Mouse (Mus musculus): ENCODE measurements around the gene Cib2. TPM values are rescaled to one million over a fixed set of nuclear protein-coding genes. Genes with fewer than 3 reads are reported as not detected.
A peak's percentile ranks its signal among the peaks of the same experiment; 100 is the strongest.

The Cib2 gene
- total RNA-seq, 2 experiments from 2014 or later = 20.5 to 21.9 TPM

DNA sequence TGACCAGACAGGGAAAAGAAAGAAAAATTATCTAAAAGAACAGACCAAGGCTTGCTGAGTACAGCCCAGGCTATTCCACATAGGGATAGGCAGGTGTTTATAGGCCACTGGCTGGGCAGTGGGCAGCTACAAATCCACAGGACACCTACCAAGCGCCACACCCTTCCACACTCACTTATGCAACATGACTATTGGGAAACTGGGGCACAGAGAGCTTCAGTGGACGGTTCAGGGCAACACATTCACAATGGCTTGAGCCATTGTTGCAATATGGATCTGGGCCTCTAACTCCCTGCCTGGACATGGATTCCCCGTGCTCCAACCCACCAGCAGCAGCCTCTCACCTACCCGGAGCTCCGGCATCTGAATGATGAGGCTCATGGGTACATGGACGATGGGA is 10.6 kb downstream of the Cib2 start:
- DNase-seq (ENCODE audit: low spot score in 2 of 2) = no peak

DNA sequence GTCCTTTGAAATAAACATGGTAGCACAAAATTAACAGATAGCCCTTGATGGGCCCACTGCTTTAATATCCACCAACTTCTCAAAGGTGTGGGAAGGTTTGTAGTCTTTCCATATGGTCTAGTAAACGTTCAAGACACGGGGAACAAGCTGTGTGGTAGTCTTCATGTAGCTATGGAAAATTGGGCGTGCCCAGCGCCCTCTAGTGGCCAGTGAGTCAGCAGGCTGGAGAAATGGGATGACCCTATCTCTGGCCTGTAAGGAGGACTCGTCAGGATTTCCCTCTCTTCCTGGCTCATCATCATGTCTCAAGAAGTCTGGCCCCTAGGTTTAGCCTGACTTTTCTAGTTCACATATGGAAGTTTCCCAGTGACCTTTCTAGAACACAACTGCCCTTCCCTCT is 12.5 kb downstream of the Cib2 start:
- DNase-seq (ENCODE audit: low spot score in 2 of 2) = peak in 1 of 2 experiments; percentile 52

DNA sequence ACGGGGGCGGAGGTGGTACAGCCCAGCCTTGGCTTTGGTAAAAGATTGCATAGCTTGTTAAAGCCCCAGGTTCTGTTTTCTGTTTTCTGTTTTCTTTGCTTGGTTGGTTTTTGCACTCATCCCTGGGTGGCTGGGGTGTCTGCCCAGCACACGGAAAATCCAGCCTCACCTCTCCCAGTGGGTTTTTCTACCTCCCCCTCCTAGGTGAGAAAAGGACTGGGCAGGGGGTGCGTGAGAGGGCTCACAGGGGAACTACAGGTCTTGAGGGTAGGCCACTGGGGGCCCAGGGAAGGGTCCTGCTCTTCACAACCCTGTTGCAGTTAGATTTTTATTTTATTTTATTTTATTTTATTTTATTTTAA is 15.1 kb downstream of the Cib2 start:
- no peak for DNase-seq (ENCODE audit: low spot score in 2 of 2)

DNA sequence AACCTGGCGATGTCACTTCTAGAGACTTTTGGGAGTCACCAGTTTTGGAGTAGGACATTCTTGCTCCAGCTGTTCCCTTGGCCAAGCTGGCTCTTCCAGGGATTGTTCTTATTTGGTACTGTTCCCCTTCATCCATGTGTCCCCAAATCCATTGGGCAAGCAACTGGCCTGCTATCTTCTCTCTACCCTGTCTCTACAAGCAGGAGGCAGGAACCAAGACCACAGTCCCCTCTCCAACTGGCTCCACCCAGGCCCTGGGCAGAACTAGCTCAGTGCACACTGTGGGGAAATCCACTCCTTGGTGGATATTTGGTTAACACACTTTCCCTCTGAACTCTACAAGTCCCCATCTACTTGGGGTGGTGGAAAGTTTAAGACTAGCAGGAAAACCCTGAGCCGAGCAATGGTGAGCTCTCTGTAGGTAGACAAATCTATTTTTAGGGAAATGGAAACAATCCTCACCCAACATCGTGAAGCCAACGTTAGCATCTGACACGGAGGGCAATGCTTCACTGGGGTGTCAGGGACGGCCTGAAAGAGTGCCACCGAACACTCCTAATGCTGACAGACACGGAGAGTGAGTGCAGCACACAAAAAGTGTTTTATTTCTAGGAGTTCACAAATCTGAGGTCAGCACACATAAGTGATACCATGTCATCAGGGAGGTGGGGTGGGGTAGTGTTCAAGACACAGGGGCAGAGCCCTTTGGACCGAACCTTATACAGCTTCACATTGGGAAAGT is 15.6 kb downstream of the Cib2 start:
- no peak for DNase-seq (ENCODE audit: low spot score in 2 of 2)

DNA sequence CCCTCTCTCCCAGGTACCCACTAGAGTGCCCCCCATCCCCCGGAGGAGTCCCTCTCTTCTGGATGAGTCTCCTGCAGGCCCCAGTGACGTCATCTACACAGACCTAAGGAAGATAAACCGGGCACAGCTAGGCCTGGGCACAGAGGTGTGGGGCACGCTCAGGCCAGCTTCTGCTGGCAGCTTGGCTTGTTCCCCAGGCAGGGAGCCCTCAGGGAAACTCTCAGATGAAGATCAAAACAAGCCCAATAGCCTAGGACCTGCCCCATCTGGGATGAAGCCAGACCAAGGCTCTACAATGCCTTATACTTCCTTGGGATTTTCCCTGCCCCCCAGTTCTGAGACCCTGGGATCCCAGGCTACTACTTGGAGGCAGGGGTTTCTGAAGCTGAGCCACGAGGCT is 19.2 kb downstream of the Cib2 start:
- no peak for DNase-seq (ENCODE audit: low spot score in 2 of 2)

DNA sequence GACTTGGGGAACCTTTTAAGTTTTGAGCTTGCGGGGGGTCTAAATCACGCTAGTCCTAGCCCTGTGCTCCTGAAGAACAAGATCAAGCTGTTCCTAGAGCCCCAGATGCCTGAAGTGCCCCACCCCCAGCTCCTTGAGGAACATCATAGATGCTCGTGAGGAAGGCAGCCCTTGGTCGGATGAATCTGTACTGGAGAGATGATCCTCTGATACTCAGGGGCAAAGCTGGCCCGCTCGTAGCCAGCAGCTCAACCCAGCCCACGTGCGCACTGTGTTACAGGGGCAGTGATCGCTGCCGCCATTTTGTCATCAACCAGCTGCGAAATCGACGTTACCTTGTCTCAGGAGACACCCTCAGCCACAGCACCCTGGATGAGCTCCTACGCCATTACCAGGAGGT is 21.3 kb downstream of the Cib2 start, which contains the start of gene Sh2d7:
TSS of gene Sh2d7 (plus strand) at position 301 of the 400 bp plus-strand sequence.
- DNase-seq (ENCODE audit: low spot score in 2 of 2) = no peak

DNA sequence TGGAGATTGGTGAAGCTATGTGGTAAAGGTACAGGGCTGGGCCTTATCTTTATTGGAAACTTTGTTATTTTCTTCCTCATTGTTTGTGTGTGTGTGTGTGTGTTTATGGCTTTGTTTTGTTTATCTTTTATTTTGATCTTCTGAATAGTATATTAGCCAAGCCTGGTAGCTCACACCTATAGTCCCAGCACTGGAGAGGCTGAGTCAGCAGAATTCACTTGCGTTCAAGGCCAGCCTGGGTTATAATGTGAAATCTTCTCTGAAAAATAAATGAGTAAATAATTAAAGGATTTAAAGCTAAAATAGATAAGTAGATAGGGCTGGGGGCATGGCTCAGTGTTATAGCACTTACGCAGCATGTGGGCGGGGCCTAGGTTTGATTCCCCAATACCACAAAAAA is 21.8 kb downstream of the Cib2 start:
- no peak for DNase-seq (ENCODE audit: low spot score in 2 of 2)

DNA sequence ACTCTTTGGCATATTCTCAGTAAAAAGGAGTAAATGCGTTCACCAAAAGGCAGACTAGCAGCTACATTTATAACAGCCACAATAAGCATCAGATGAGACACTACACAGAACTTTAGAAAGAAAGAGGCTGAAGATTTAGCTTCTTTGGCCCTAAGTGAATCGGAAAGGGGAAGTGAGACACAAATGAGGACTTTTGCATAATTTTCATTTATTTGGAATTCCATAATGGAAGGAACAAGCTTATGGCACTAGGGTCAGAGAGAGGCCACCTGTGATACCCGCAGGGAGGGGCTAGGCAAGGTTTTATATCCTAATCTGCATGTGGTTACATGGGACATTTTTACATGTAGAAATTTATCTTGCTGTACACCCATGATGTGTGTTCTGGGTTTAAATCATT is 22.5 kb downstream of the Cib2 start:
- no peak for DNase-seq (ENCODE audit: low spot score in 2 of 2)

DNA sequence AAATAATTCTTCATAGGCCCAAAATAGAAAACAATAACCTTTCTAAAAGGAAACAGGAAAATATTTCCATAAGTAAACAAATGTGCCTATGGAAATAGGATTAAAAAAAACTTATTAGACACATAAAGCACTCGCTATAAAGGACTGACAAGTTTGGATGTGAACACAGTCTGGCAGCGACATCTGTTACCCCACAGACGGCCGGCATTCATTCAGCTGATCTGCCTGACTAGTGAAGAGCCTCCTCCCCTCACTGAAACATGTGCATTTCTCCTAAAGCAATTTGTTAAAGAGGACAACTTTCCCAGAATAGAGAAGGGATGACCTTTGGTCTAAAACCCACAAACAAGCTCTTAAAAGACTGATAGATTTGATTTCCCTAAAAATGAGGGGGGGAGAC is 23.0 kb downstream of the Cib2 start:
- peak; percentile 47 to 88 for DNase-seq (ENCODE audit: low spot score in 2 of 2)

DNA sequence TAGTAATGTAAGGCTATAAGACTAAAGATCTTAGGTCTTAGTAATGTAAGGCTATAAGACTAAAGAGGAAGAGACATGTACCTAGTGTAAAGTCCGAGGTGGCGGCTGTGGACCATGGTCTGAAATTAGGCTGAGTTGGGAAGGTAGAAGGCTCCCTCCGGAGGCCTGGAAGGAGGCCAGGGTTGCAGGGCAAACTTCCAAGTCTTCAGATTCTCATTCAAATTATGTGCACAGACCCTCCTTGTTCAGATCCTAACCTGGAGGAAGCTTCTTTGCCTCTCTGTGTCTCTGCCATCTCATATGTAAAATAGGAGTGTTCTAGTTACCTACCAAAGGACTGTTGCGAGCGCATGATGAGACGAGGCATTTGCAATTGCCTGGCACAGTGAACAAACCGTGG is 23.8 kb downstream of the Cib2 start:
- peak in 1 of 2 experiments; percentile 43 for DNase-seq (ENCODE audit: low spot score in 2 of 2)

DNA sequence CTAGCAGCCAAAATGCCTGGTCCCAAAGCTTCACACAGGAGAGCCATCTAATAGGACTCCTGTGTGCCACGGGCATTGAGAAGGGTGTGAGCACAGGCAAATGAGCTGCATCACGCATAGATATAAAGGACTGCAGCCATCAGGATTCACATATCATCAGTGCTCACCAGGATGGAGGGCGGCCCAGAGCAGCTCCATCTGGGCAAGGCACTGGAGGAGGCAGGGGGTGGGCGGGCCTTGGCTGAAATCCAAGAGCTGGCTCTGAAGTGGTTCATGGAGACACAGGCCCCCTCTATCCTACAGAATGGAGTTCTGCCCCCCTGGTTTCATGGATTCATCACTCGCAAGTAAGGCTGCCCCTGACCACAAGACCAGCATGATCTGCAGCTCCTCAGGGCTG is 26.0 kb downstream of the Cib2 start:
- peak; percentile 73 to 85 for DNase-seq (ENCODE audit: low spot score in 2 of 2)

DNA sequence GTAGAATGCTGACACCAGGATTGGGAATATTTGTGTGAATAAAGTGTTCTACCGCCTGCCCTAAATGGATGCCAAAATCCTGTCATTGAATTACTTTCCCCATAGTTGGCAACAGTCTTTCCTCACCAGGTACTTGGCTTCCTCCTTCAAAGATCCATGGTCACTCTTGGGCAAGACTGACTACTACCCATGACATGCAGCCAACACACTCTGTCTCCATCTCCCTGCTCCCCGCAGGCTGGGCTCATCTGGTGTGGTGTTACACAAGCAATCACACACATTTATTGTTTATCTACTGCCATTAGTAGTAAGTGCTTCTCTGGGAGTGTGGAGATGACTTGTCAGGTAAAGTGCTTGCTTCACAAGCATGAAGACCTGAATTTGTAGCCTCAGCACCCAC is 27.1 kb downstream of the Cib2 start:
- no peak for DNase-seq (ENCODE audit: low spot score in 2 of 2)

DNA sequence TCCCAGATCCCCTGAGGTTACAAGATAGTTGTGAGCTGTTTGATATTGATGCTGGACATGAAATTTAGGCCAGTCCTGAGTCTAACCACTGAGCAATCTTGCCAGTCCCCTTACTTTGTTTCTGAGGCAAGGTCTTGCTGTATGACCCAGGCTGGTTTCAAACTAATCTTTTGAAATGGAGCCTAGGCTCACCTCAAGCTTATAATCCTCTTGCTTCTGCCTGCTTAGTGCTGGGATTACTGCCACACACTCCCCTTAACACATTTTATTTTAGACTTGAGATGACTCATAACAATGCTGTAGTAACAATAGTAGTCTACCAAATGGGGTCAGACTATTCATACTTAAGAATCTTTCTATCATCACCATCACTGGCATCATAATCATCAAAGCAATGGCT is 28.6 kb downstream of the Cib2 start:
- DNase-seq (ENCODE audit: low spot score in 2 of 2) = no peak

DNA sequence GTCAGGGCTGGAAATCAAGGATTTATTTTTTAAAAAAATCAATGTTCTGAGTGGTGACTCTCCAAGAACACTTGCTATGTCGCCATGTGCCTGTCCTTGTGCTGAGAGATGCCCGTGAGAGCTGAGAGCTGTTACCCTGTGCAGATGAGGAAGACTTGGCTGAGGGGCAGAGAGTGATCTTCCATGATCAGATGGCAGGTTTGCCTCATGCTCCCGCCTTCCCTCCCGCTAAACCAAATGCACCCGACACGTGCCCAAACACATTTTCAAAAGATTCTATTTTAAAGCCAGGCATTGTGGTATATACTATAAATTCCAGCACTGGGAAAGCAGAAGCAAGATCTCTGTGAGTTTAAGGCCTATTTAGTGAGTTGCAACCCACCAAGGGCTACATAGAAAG is 29.2 kb downstream of the Cib2 start:
- DNase-seq (ENCODE audit: low spot score in 2 of 2) = no peak

DNA sequence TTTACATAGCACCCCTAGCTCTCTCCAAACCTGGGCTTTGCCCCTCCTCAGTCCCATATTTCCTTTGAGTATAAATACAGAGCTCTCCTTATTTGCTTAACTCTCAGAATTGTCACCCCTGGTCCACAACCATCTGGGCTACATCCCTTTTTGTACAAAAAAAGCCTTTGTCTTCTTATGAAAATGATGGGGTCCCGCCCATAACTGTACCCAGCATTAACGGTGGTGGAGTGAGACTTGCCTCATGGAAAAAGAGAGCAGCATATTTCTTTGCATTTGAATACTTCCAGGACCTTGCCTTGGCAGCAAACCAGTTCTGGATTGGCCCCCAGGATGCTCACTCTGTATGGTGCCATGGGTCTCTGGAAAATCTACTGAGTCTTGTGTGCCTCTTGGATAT is 30.1 kb downstream of the Cib2 start:
- DNase-seq (ENCODE audit: low spot score in 2 of 2) = no peak

DNA sequence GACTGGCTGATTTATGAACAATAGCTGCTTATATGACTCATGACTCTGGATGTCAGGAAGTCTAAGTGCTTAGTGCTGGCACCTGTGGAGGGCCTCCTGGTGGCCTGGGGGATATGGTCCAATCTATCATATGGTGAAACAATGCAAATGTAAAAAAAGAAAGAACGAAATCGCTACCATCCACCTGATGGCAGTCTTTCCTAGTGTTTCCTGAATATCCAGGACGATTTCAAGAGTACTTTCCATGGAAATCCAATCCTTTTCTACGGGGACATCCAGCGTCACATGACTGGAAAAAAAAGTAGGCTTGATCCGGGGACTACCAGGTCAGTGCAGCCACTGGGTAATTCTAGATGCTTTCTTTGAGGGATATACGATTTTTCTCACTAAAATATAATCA is 32.3 kb downstream of the Cib2 start:
- DNase-seq (ENCODE audit: low spot score in 2 of 2) = no peak

DNA sequence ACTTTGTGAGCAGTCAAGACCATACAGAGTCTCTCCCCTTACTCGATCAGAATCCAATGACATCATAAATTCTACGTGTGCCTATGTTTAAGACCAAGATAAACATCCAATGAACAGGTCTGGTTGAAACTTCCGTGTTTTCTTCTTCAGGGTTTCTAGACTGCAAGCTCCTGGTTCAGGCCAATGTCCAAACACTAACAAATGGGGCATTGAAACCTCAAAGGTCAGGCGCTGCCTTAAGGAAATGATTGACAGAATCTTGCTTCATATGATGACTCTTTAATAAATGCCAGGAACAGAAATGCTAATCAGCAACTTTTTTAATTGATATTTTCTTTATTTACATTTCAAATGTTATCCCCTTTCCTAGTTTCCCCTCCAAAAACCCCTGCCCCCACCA is 39.7 kb downstream of the Cib2 start:
- no peak for DNase-seq (ENCODE audit: low spot score in 2 of 2)

DNA sequence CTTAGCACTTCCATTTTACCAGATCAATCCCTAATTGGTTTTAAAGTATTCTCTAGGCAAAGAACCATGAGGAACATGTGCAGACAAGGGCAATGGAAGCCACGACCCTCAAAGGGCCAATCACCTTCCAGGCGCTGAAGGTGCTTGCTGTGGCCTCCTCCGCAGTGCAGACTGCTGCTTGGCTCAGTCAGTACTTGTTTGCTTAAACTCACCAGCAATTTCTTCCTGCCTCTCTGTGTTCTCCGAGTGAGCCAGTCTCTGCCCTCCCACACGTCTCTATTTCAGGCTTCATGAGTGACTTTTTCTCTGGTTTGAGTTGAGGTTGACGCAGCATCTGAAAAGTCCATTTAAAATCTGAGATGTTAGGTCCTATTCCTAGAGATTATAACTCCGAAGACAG is 41.1 kb downstream of the Cib2 start:
- no peak for DNase-seq (ENCODE audit: low spot score in 2 of 2)

DNA sequence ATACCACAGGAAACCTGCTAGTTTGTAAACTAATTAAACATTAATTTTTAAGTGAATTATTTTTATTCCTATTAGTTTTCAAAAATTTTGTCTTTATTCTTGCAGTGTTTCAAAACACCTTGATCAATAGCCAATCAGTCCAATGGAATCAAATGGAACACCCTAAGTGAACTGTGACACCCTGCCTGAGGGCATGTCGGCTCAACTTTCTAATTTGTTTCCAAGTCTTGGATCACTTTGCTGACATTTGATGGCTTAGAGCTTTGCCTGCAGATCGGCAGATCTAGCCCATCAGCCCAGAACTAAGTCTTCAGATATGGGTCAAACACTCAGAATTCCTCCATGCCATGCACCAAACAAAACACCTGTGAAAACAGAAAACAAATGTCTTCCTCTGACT is 44.0 kb downstream of the Cib2 start:
- no peak for DNase-seq (ENCODE audit: low spot score in 2 of 2)

DNA sequence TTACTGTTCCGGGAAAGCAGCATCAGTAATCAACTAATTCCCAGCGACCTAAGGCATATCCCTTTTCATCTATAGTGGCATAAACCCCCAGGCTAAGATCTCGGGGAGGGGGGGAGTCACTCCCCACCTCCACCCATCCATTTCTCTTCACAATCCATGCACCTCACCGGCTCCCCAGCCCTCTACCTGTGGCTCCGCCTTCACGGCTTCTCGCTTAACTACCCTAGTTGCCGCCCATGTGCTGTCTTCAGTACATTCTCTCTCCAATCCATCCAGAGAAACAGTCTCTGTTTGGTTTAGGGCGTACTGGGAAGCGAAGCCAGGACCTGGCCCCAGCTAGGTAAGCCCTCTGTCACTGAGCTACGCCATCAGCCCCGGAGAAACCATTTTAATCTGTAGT is 57.1 kb downstream of the Cib2 start:
- DNase-seq (ENCODE audit: low spot score in 2 of 2) = no peak

DNA sequence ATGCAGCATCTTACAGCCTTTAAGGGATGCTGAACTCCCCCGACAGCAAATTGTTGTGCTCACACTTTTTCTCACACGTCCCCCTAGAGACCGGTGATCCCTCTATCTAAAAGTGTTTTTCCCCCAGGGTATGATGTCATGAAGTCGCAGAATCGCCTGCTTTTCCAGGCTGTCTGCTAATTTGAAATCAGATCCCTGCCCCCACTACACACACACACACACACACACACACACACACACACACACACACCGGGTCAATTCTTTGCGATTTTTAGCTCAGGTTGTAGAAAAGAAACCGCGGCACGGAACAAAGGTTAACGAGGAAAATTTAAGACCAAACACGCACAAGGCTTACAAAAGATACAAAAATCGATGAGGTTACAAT is 57.9 kb downstream of the Cib2 start:
- DNase-seq (ENCODE audit: low spot score in 2 of 2) = no peak

DNA sequence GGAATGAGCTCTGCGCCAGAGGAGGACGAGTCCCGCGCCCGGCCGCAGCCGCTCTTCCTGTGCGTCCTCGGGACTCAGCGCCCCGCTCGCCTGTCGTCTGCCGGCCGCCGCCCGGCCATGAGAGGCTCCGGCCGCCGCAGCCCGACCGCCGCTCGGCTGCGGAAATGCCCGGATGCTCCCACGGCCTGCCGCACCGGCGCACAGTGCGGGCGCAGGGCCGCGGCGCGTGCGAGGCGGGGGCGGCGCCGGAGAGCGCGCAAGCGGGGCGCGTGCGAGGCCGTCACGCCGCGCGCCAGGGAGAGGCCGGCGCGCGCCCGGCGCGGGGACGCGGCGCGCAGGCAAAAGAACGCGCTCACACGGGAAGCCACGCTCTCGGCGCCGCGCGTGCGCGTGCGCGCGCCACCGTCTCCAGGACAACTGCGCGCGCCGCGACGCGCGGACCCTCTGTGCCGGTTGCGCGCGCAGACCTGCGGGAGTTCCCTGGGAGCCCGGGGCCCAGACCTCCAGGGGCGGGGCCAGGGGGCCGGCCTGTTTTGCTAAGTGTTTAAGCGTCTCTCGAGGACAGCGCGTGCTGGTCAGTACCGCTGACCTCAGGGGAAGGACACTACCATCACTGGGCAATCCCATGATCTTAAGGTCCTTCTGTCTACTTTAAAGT is 58.4 kb downstream of the Cib2 start, which contains the start of gene Dmxl2:
TSS of gene Dmxl2 (minus strand) at position 174 of the 658 bp plus-strand sequence.
- peak; percentile 87 to 90 for DNase-seq (ENCODE audit: low spot score in 2 of 2)

DNA sequence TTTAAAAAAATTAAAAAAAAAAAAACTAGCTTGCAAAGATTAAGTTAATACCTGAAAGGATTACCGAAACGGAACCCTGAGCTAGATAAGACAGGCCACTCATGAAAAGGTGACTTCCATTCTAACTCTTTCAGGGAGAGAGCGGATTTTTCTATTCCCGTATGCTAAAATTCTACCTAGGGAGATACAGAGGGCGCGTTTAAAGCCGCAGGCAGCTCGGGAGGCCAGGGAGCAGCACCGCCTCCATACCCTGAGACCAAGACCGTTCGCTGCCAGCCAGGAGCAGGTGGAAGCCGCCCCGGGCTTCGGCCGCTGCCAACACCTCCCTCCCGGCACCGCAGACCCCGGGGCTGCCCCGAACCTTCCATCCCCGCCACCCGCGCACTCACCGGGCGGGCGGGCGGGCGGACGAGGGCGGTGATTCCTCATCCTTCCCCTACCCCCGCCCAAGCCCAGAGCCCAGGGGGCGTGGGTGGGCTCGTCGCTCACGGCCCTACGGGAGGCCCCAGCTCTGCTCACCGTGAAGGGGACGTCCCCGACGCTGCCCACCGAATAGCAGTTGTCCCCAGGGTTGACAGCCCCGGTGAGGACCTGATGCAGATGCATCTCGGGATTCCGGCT is 59.1 kb downstream of the Cib2 start:
- peak; percentile 31 to 63 for DNase-seq (ENCODE audit: low spot score in 2 of 2)
